Mouse (Mus musculus) neural tube, embryonic 12.5 days (tissue): ENCODE results near the gene Mmp28. TPM values are rescaled to one million over a fixed set of nuclear protein-coding genes. Genes with fewer than 3 reads are reported as not detected.

Source experiments
- ATAC-seq: fragments of 200-750 bp; cut with Nextera tagmentation; 2 replicates; pipeline ENCODE4 v1.8.0; 2017; ENCODE audit warnings: low read depth, mild to moderate bottlenecking, moderate TSS enrichment, moderate library complexity; ENCODE audit not compliant: low FRiP score
- H3K27ac ChIP-seq: fragments of 300-500 bp; sonication (generic); 2 replicates; pipeline ENCODE4 v1.5.1; 2016
- H3K27me3 ChIP-seq: fragments of 300-500 bp; sonication (generic); replicated peaks from 2 replicates; pipeline ENCODE4 v1.6.1; 2016; ENCODE audit warnings: mild to moderate bottlenecking
- H3K36me3 ChIP-seq: fragments of 300-500 bp; sonication (generic); 2 replicates; pipeline ENCODE4 v1.6.1; 2016; ENCODE audit warnings: mild to moderate bottlenecking
- H3K4me1 ChIP-seq: fragments of 300-500 bp; sonication (generic); 2 replicates; pipeline ENCODE4 v1.6.1; 2016
- H3K4me2 ChIP-seq: fragments of 300-500 bp; sonication (generic); replicated peaks from 2 replicates; pipeline ENCODE4 v1.6.1; 2016; ENCODE audit warnings: mild to moderate bottlenecking
- H3K4me3 ChIP-seq: fragments of 300-500 bp; sonication (generic); 2 replicates; pipeline ENCODE4 v1.5.1; 2016
- H3K9ac ChIP-seq: fragments of 300-500 bp; sonication (generic); 2 replicates; pipeline ENCODE4 v1.6.1; 2016; ENCODE audit warnings: mild to moderate bottlenecking
- H3K9me3 ChIP-seq: fragments of 300-500 bp; sonication (generic); 2 replicates; pipeline ENCODE4 v1.6.1; 2016; ENCODE audit warnings: mild to moderate bottlenecking
- WGBS: fragments of 180-500 bp; shearing (Covaris S2); methylation state at CpG from one replicate; pipeline ENCODE4 v1.1.7; 2016; 5-methylcytosine and 5-hydroxymethylcytosine counted together
- polyA plus RNA-seq: library from polyadenylated mRNA; unstranded; fragments of >200 nt; fragmentation: Nextera tagmentation; extraction: Ambion mirVana; gene quantifications from 2 replicates; pipeline ENCODE4 v1.2.1, GENCODE M21; 2016

The Mmp28 gene
- polyA plus RNA-seq, 1 experiment from 2014 or later: 2.4 TPM

GRCm38 (mm10) chr11:83443824-83444223 lies 19.0 kb downstream of the Mmp28 start:
- Histone ChIP-seq H3K27me3 (peaks cover 64% of the 10 kb centered on the region), H3K4me2 (no peak overlapping the region), H3K4me3 (no peak overlapping the region), H3K4me1 (peaks cover 9% of the 10 kb centered on the region), H3K27ac (no peak overlapping the region), H3K9ac (no peak overlapping the region), H3K36me3 (no peaks in the 10 kb centered on the region), H3K9me3 (no peaks in the 10 kb centered on the region)
- WGBS: 7% methylated on average over 7 of the region's 7 CpGs
- ATAC-seq: no peak

GRCm38 (mm10) chr11:83442596-83443267 lies 20.1 kb downstream of the Mmp28 start:
- Histone ChIP-seq H3K27me3 (peaks cover 64% of the 10 kb centered on the region), H3K9ac (0 out of 2 replicates have a peak overlapping the region, but pooled peaks have one; percentile 3), H3K4me3 (no peak overlapping the region), H3K36me3 (no peaks in the 10 kb centered on the region), H3K4me1 (peaks cover 2% of the 10 kb centered on the region; the same call in 1 of the 2 replicates), H3K9me3 (no peaks in the 10 kb centered on the region), H3K27ac (no peak overlapping the region), H3K4me2 (peak overlapping the region; percentile 50)
- WGBS: 11% methylated on average over 29 of the region's 29 CpGs
- no peak for ATAC-seq

- no peaks in the 10 kb centered on the region; the same call in 1 of the 2 replicates for H3K4me1 ChIP-seq
- H3K36me3 ChIP-seq: no peaks in the 10 kb centered on the region
- WGBS: 45% methylated on average over 7 of the region's 7 CpGs
- peak overlapping the region; percentile 92; the same call in 1 of the 2 replicates for H3K4me2 ChIP-seq
- H3K9me3 ChIP-seq: no peaks in the 10 kb centered on the region
- H3K27ac ChIP-seq: no peak overlapping the region
- peaks cover 51% of the 10 kb centered on the region for H3K27me3 ChIP-seq
- no peak overlapping the region for H3K9ac ChIP-seq
- ATAC-seq: no peak
- H3K4me3 ChIP-seq: no peak overlapping the region
Observed at GRCm38 (mm10) chr11:83441235-83441634, 21.6 kb downstream of the Mmp28 start.

GRCm38 (mm10) chr11:83440081-83441064 lies 22.5 kb downstream of the Mmp28 start:
- no peaks in the 10 kb centered on the region; the same call in 1 of the 2 replicates for H3K4me1 ChIP-seq
- H3K4me2 ChIP-seq: peak overlapping the region; percentile 92
- peak overlapping the region; percentile 56 for H3K4me3 ChIP-seq
- 1% methylated on average over 65 of the region's 75 CpGs for WGBS
- no peaks in the 10 kb centered on the region for H3K36me3 ChIP-seq
- peak overlapping the region; percentile 52 for H3K9ac ChIP-seq
- no peak overlapping the region for H3K27ac ChIP-seq
- ATAC-seq: peak; percentile 93
- H3K9me3 ChIP-seq: no peaks in the 10 kb centered on the region
- peaks cover 45% of the 10 kb centered on the region for H3K27me3 ChIP-seq

GRCm38 (mm10) chr11:83439426-83440060 lies 23.3 kb downstream of the Mmp28 start:
- Histone ChIP-seq H3K27ac (no peak overlapping the region), H3K4me2 (peak overlapping the region; percentile 92), H3K27me3 (peaks cover 37% of the 10 kb centered on the region), H3K9ac (peak overlapping the region; percentile 52), H3K4me3 (peak overlapping the region; percentile 56), H3K36me3 (no peaks in the 10 kb centered on the region), H3K4me1 (no peaks in the 10 kb centered on the region; the same call in 1 of the 2 replicates), H3K9me3 (no peaks in the 10 kb centered on the region)
- WGBS: 33% methylated on average over 11 of the region's 11 CpGs
- no peak for ATAC-seq

- H3K9me3 ChIP-seq: no peaks in the 10 kb centered on the region
Observed at GRCm38 (mm10) chr11:83437377-83437776, 25.5 kb downstream of the Mmp28 start, which contains the start of gene 1700020L24Rik. 1700020L24Rik (plus strand) TSS chr11:83437677.

GRCm38 (mm10) chr11:83432533-83432932 lies 30.3 kb downstream of the Mmp28 start:
- H3K4me2 ChIP-seq: no peak overlapping the region
- H3K9ac ChIP-seq: no peak overlapping the region
- H3K36me3 ChIP-seq: no peaks in the 10 kb centered on the region
- H3K27me3 ChIP-seq: peaks cover 25% of the 10 kb centered on the region
- ATAC-seq: no peak
- no peaks in the 10 kb centered on the region for H3K4me1 ChIP-seq
- H3K27ac ChIP-seq: no peak overlapping the region
- H3K9me3 ChIP-seq: no peaks in the 10 kb centered on the region
- WGBS: 76% methylated on average over 2 of the region's 2 CpGs
- no peak overlapping the region for H3K4me3 ChIP-seq

More at GRCm38 (mm10) chr11:83437377-83437776, 25.5 kb downstream of the Mmp28 start, which contains the start of gene 1700020L24Rik:
- no peak within 1 kb of the TSS for H3K4me2 ChIP-seq
- H3K4me3 ChIP-seq: no peak within 1 kb of the TSS
- ATAC-seq: no peak
- no peak within 1 kb of the TSS for H3K9ac ChIP-seq
- no peaks in the 10 kb centered on the region; the same call in 1 of the 2 replicates for H3K4me1 ChIP-seq
- H3K27me3 ChIP-seq: peaks cover 15% of the 10 kb centered on the region
- H3K27ac ChIP-seq: no peak within 1 kb of the TSS
- 96% methylated on average over 1 of the region's 1 CpGs for WGBS
- no peaks in the 10 kb centered on the region for H3K36me3 ChIP-seq

GRCm38 (mm10) chr11:83429355-83429754 lies 33.5 kb downstream of the Mmp28 start, which contains the start of gene Gas2l2:
Gas2l2 (minus strand) TSS chr11:83429455.
- H3K27me3 ChIP-seq: peaks cover 42% of the 10 kb centered on the region
- H3K36me3 ChIP-seq: no peaks in the 10 kb centered on the region
- no peak for ATAC-seq
- 69% methylated on average over 5 of the region's 5 CpGs for WGBS
- no peak within 1 kb of the TSS for H3K9ac ChIP-seq
- H3K4me2 ChIP-seq: no peak within 1 kb of the TSS
- H3K4me1 ChIP-seq: no peaks in the 10 kb centered on the region
- H3K27ac ChIP-seq: no peak within 1 kb of the TSS
- no peak within 1 kb of the TSS for H3K4me3 ChIP-seq
- no peaks in the 10 kb centered on the region for H3K9me3 ChIP-seq

- Histone ChIP-seq H3K4me1 (no peaks in the 10 kb centered on the region), H3K27me3 (peaks cover 46% of the 10 kb centered on the region), H3K27ac (no peak overlapping the region), H3K4me2 (peak overlapping the region; percentile 26; the same call in 1 of the 2 replicates), H3K36me3 (no peaks in the 10 kb centered on the region), H3K4me3 (no peak overlapping the region), H3K9me3 (no peaks in the 10 kb centered on the region), H3K9ac (no peak overlapping the region)
- ATAC-seq: no peak
- WGBS: 37% methylated on average over 17 of the region's 17 CpGs
Observed at GRCm38 (mm10) chr11:83426964-83427363, 35.9 kb downstream of the Mmp28 start.

- Histone ChIP-seq H3K9ac (no peak overlapping the region), H3K9me3 (no peaks in the 10 kb centered on the region), H3K27ac (no peak overlapping the region), H3K4me3 (no peak overlapping the region), H3K36me3 (no peaks in the 10 kb centered on the region), H3K4me2 (no peak overlapping the region), H3K4me1 (no peaks in the 10 kb centered on the region), H3K27me3 (peaks cover 49% of the 10 kb centered on the region)
- ATAC-seq: peak; percentile 72; the same call in 1 of the 2 replicates
- WGBS: 8% methylated on average over 8 of the region's 8 CpGs
Observed at GRCm38 (mm10) chr11:83424681-83425080, 38.2 kb downstream of the Mmp28 start.

- H3K36me3 ChIP-seq: no peaks in the 10 kb centered on the region
- peaks cover 42% of the 10 kb centered on the region for H3K27me3 ChIP-seq
- no peak overlapping the region for H3K9ac ChIP-seq
- H3K4me2 ChIP-seq: no peak overlapping the region
- 4% methylated on average over 9 of the region's 9 CpGs for WGBS
- H3K27ac ChIP-seq: no peak overlapping the region
- ATAC-seq: no peak
- no peak overlapping the region for H3K4me3 ChIP-seq
- peaks cover 9% of the 10 kb centered on the region; the same call in 1 of the 2 replicates for H3K4me1 ChIP-seq
- no peaks in the 10 kb centered on the region for H3K9me3 ChIP-seq
Observed at GRCm38 (mm10) chr11:83421305-83421704, 41.6 kb downstream of the Mmp28 start.
